Comparison of ENCODE assay signal across 10 mouse cellular contexts in genomic region chr10:111329326-111329725, GRCm38 (mm10). TPM values are rescaled to one million over a fixed set of nuclear protein-coding genes. Genes with fewer than 3 reads are reported as not detected.
A peak's percentile ranks its signal among the peaks of the same experiment; 100 is the strongest.
DNase-seq lines count a peak whose midpoint lies in the region; ATAC-seq and TF ChIP-seq lines count a peak whose summit lies in the region.
"Had no signal": no experiment of that assay in that cellular context is flagged by ENCODE, and none has a peak within 500 bp of the region (broad histone marks: within the 10 kb centered on the region; RNA-seq: fewer than 3 reads in every experiment).

No protein-coding gene starts in this region.

- no peak for TF ChIP-seq CTCF in kidney, adult 2 months (conservative IDR thresholded peaks at IDR 0.05; ENCODE audit: insufficient read depth, insufficient read length, low read depth, low read length)

- H3K4me2 ChIP-seq in kidney, embryonic 15.5 days: no peak overlapping the region
- no peak overlapping the region for H3K4me2 ChIP-seq in midbrain, embryonic 14.5 days (ENCODE audit: low read length)
- H3K4me2 ChIP-seq: limb, embryonic 12.5 days; neural tube, embryonic 13.5 days had no signal

- no peaks in the 10 kb centered on the region for H3K27me3 ChIP-seq in kidney, adult 2 months (replicated peaks; ENCODE audit: control insufficient read depth, insufficient read depth, low read length)
- no peaks in the 10 kb centered on the region for H3K27me3 ChIP-seq in kidney, embryonic 15.5 days
- H3K27me3 ChIP-seq in midbrain, embryonic 14.5 days (ENCODE audit: control insufficient read depth, insufficient read depth, low read length): no peaks in the 10 kb centered on the region
- H3K27me3 ChIP-seq: limb, embryonic 12.5 days; neural tube, embryonic 13.5 days had no signal

- H3K9me3 ChIP-seq in kidney, embryonic 15.5 days (replicated peaks): no peaks in the 10 kb centered on the region
- no peaks in the 10 kb centered on the region for H3K9me3 ChIP-seq in midbrain, embryonic 14.5 days (ENCODE audit: control insufficient read depth, low read length)
- H3K9me3 ChIP-seq: limb, embryonic 12.5 days; neural tube, embryonic 13.5 days had no signal

- DNase-seq in kidney, adult 2 months: peak; percentile 85
- peak; percentile 69 for DNase-seq in adrenal gland, postnatal 10 days
- peak; percentile 83 for DNase-seq in kidney, adult 9 months
- DNase-seq in lung, postnatal 25 days (ENCODE audit: low spot score): peak; percentile 62
- DNase-seq in midbrain, embryonic 14.5 days: no peak
- DNase-seq: gastrocnemius, adult 2 months had no signal

- H3K4me3 ChIP-seq in kidney, adult 2 months (ENCODE audit: insufficient read depth, low read depth, low read length): no peak overlapping the region
- no peak overlapping the region for H3K4me3 ChIP-seq in kidney, embryonic 15.5 days (replicated peaks)
- H3K4me3 ChIP-seq in midbrain, embryonic 14.5 days (replicated peaks; ENCODE audit: low read depth, low read length): no peak overlapping the region
- H3K4me3 ChIP-seq: gastrocnemius, adult 2 months; limb, embryonic 12.5 days; neural tube, embryonic 13.5 days had no signal

- no peaks in the 10 kb centered on the region for H3K4me1 ChIP-seq in kidney, adult 2 months (ENCODE audit: control insufficient read depth, insufficient read depth, low read length)
- no peaks in the 10 kb centered on the region for H3K4me1 ChIP-seq in kidney, embryonic 15.5 days
- H3K4me1 ChIP-seq in midbrain, embryonic 14.5 days (ENCODE audit: control insufficient read depth, insufficient read depth, low read length): no peaks in the 10 kb centered on the region
- H3K4me1 ChIP-seq: limb, embryonic 12.5 days; neural tube, embryonic 13.5 days had no signal

- H3K27ac ChIP-seq in kidney, adult 2 months (ENCODE audit: insufficient read depth, low read depth, low read length): no peak overlapping the region
- no peak overlapping the region for H3K27ac ChIP-seq in kidney, embryonic 15.5 days
- no peak overlapping the region for H3K27ac ChIP-seq in midbrain, embryonic 14.5 days (replicated peaks; ENCODE audit: low read depth, low read length)
- H3K27ac ChIP-seq: gastrocnemius, adult 2 months; limb, embryonic 12.5 days; neural tube, embryonic 13.5 days had no signal

- no peak for ATAC-seq in kidney, embryonic 15.5 days (replicated peaks; ENCODE audit: low FRiP score)
- ATAC-seq in inflammation-experienced regulatory T-cells, adult 6 months: no peak
- no peak for ATAC-seq in midbrain, embryonic 14.5 days (ENCODE audit: low FRiP score, low TSS enrichment)

- WGBS in kidney, adult 2 months: 49% methylated on average over 5 of the region's 5 CpGs
- WGBS in kidney, embryonic 15.5 days: 80% methylated on average over 5 of the region's 5 CpGs
- 90% methylated on average over 5 of the region's 5 CpGs for WGBS in midbrain, embryonic 14.5 days

- H3K36me3 ChIP-seq in kidney, adult 2 months (ENCODE audit: control insufficient read depth, insufficient read depth, low read length): no peaks in the 10 kb centered on the region
- H3K36me3 ChIP-seq in kidney, embryonic 15.5 days: no peaks in the 10 kb centered on the region
- H3K36me3 ChIP-seq in midbrain, embryonic 14.5 days (ENCODE audit: control insufficient read depth, insufficient read depth, low read length): no peaks in the 10 kb centered on the region
- H3K36me3 ChIP-seq: limb, embryonic 12.5 days; neural tube, embryonic 13.5 days had no signal

- H3K9ac ChIP-seq in kidney, embryonic 15.5 days: no peak overlapping the region
- no peak overlapping the region for H3K9ac ChIP-seq in midbrain, embryonic 14.5 days (replicated peaks; ENCODE audit: low read length)
- H3K9ac ChIP-seq: limb, embryonic 12.5 days; neural tube, embryonic 13.5 days had no signal

- TF ChIP-seq POLR2A in kidney, adult 2 months (IDR thresholded peaks at IDR 0.05; ENCODE audit: low read depth, low read length): no peak

RNA-seq across cellular contexts. Expression of gene Bbs10, which starts 30.8 kb away (rescaled TPM):
- polyA plus RNA-seq in kidney, adult 2 months (2012; rRNA removed): 1.3 and 1.7 TPM in 2 replicates
- polyA plus RNA-seq in kidney, embryonic 15.5 days (2015; fragmentation: Nextera tagmentation; extraction: Ambion mirVana): 6.3 and 6.9 TPM in 2 replicates
- total RNA-seq in adrenal gland, postnatal 10 days (2021): 1 to 10 TPM; 3.4 to 6.1 TPM
- 1 to 10 TPM; 1.8 to 2.5 (median 1.8) TPM for polyA plus RNA-seq in inflammation-experienced regulatory T-cells, adult 6 months (2017; shearing (Covaris generic))
- polyA plus RNA-seq in midbrain, embryonic 14.5 days (2014; fragmentation: Nextera tagmentation; extraction: Ambion mirVana): 5.8 and 6.6 TPM in 2 replicates
